In the genomic region with DNA sequence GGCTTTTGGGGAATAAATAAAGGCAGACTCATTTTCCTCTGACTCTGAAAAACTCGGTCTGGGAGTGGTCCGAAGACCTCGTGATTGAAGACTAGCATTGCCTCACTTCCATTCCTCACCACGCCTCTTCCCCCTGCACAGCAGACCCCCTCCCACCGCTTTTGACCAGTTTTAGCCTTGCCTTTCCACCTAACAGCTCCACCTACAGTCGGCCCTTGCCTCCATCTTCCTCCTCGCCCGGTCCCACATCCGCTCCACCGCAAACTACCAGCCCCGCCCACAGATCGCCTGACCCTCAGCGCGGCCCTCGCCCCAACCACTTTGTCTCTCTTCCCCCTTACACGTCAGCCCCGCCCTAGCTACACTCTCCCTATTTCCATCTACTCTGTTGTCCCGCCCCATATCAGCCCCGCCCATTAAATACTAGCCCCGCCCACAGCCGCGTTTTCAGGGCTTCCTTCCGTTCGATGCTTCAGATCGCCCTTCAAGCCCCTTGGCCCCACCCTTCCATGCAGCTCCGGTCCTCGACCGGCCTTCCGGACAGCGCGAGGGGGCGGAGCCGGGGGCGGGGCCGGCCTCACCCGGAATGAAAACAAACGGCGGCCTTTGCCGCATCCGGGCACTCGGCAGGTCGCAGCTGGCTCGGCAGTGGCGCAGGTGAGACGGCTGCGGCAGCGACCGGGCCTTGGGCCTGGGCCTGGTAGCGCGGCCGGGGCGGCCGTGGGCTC, we compare ENCODE assay signal across 8 mouse cellular contexts. TPM values are rescaled to one million over a fixed set of nuclear protein-coding genes. Genes with fewer than 3 reads are reported as not detected.
A peak's percentile ranks its signal among the peaks of the same experiment; 100 is the strongest.
DNase-seq lines count a peak whose midpoint lies in the region; ATAC-seq lines count a peak whose summit lies in the region.

A gene (plus strand): TSS at position 167 of the 728 bp plus-strand sequence.

- peak within 1 kb of the TSS; percentile 86 for H3K9ac ChIP-seq in hindbrain, embryonic 16.5 days (ENCODE audit: low read depth, low read length)

- peak within 1 kb of the TSS; percentile 85 for H3K4me3 ChIP-seq in hindbrain, embryonic 16.5 days (ENCODE audit: low read length)
- H3K4me3 ChIP-seq in macrophage (ENCODE audit: inconsistent target): peak within 1 kb of the TSS; percentile 78

- peak; percentile 98 for DNase-seq in WW6 (ENCODE audit: low read depth, low spot score)
- peak; percentile 96 to 99 for DNase-seq in cerebellum, postnatal 4 days (ENCODE audit: low spot score in 2 of 2)
- peak; percentile 98 for DNase-seq in gastrocnemius, adult 18-20 months (ENCODE audit: low spot score)
- peak; percentile 94 to 96 for DNase-seq in left cerebral cortex, adult 18-20 months (ENCODE audit: low spot score in 2 of 2)
- peak; percentile 97 for DNase-seq in right cerebral cortex, adult 18-20 months
- peak; percentile 97 for DNase-seq in urinary bladder, postnatal 10 days (ENCODE audit: low spot score)

- no peaks in the 10 kb centered on the region for H3K27me3 ChIP-seq in hindbrain, embryonic 16.5 days (replicated peaks; ENCODE audit: control insufficient read depth, insufficient read depth, low read length)

- H3K4me2 ChIP-seq in hindbrain, embryonic 16.5 days (ENCODE audit: low read length): peak within 1 kb of the TSS; percentile 83

- H3K79me2 ChIP-seq in macrophage (ENCODE audit: inconsistent target): peaks cover 39% of the 10 kb centered on the region

- peak within 1 kb of the TSS; percentile 89 for H3K27ac ChIP-seq in hindbrain, embryonic 16.5 days (ENCODE audit: low read depth, low read length)
- H3K27ac ChIP-seq in macrophage: peak within 1 kb of the TSS; percentile 99

- ATAC-seq in hindbrain, embryonic 16.5 days: peak; percentile 98

- H3K36me3 ChIP-seq in hindbrain, embryonic 16.5 days (ENCODE audit: control insufficient read depth, insufficient read depth, low read length): peaks cover 4% of the 10 kb centered on the region
- H3K36me3 ChIP-seq in macrophage (ENCODE audit: inconsistent target): peaks cover 12% of the 10 kb centered on the region

- H3K4me1 ChIP-seq in hindbrain, embryonic 16.5 days (ENCODE audit: control insufficient read depth, insufficient read depth, low read depth, low read length): peaks cover 13% of the 10 kb centered on the region

- H3K9me3 ChIP-seq in hindbrain, embryonic 16.5 days (ENCODE audit: control insufficient read depth, low read length): no peaks in the 10 kb centered on the region

- WGBS in hindbrain, embryonic 16.5 days: under 1% methylated on average over 48 of the region's 53 CpGs
- WGBS in macrophage (ENCODE audit: missing documents): under 1% methylated on average over 53 of the region's 53 CpGs

RNA-seq across cellular contexts. Expression of the gene that starts here (rescaled TPM):
- 10 to 100 TPM; 31.1 to 33.2 TPM for total RNA-seq in gastrocnemius, adult 18-20 months (2021)
- 48.8 and 49.5 TPM in 2 replicates for polyA plus RNA-seq in hindbrain, embryonic 16.5 days (2015; fragmentation: Nextera tagmentation; extraction: Ambion mirVana)
- total RNA-seq in left cerebral cortex, adult 18-20 months (2021): 10 to 100 TPM; 78.7 to 84.1 TPM
- 100 to 1,000 TPM in 3 of 26 experiments, 10 to 100 TPM in 23; 44.5 to 122 (median 79.5) TPM for total RNA-seq in macrophage (2018; cell fraction: chromatin; rRNA removed)
- 100 to 1,000 TPM in 14 of 26 experiments, 10 to 100 TPM in 12; 73.8 to 125 (median 106) TPM for total RNA-seq in macrophage (2018; cell fraction: cytosol; rRNA removed)
- 100 to 1,000 TPM in 6 of 26 experiments, 10 to 100 TPM in 20; 42.2 to 118 (median 86.9) TPM for total RNA-seq in macrophage (2018; cell fraction: nucleus; rRNA removed)
- polyA plus RNA-seq in macrophage (2018): 57.4 to 97.0 TPM (median 76.5 TPM) in 3 replicates

Comparison
In these comparisons a context has a peak if more than half of its experiments do, and no peak if none do; other contexts are left out.
1. Peak in every context shown above with its lines: DNase-seq, ATAC-seq, H3K4me3 ChIP-seq and H3K27ac ChIP-seq.